8 mouse cellular contexts compared by ENCODE assay signal in the genomic region with DNA sequence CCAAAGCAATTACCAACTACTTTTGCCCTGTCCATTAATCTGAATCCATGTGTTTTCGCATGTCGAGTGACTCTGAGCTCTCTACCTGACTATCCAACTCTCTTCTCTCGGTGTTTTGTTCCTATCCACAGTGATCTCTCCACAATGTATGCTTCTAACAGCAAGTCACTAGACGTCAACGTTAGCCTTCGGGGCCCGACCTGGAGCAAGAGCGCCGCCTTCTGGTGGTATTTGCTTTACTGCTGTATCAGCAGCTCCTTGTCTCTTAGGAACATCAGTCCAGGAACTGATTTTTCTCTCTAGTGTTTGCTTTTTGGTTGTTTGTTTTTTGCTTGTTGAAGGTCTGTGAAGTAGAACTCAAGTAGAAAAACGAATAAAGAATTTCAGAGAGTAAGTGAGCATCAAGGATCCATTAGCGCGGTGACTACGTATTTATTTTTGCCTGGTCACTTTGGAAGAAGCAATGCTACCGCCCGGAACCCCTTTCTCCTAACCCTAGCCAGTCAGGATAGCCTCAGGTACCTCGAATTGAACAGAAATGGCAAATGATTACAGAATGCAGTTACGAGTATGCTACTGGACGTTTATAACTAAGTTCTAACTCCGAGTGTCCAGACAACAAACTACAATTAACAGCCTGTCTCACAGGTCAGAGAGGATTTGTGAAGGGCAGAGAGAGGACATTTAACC. TPM values are rescaled to one million over a fixed set of nuclear protein-coding genes. Genes with fewer than 3 reads are reported as not detected.
DNase-seq lines count a peak whose midpoint lies in the region; ATAC-seq and TF ChIP-seq lines count a peak whose summit lies in the region.

No protein-coding gene starts in this region.

- peak overlapping the region; percentile 48 for H3K4me3 ChIP-seq in C2C12 (ENCODE audit: insufficient read depth, poor library complexity, severe bottlenecking)
- peak overlapping the region; percentile 66 for H3K4me3 ChIP-seq in embryonic facial prominence, embryonic 13.5 days
- peak overlapping the region; percentile 72 for H3K4me3 ChIP-seq in heart, embryonic 10.5 days
- H3K4me3 ChIP-seq in kidney, embryonic 15.5 days (replicated peaks), result peak overlapping the region; percentile 79
- H3K4me3 ChIP-seq in liver, embryonic 14.5 days (ENCODE audit: insufficient read depth in 1 of 2, low read depth in 2 of 2, low read length in 2 of 2), result peak overlapping the region; percentile 74 to 78
- peak overlapping the region; percentile 83 for H3K4me3 ChIP-seq in stomach, embryonic 16.5 days (replicated peaks; ENCODE audit: low read length)

- H3K79me2 ChIP-seq in C2C12 (ENCODE audit: control insufficient read depth, insufficient read depth), result no peaks in the 10 kb centered on the region

- H3K4me2 ChIP-seq in embryonic facial prominence, embryonic 13.5 days, result peak overlapping the region; percentile 96
- H3K4me2 ChIP-seq in kidney, embryonic 15.5 days, result peak overlapping the region; percentile 82
- peak overlapping the region; percentile 94 for H3K4me2 ChIP-seq in liver, embryonic 14.5 days (ENCODE audit: low read depth)
- peak overlapping the region; percentile 98 for H3K4me2 ChIP-seq in stomach, embryonic 16.5 days (ENCODE audit: low read depth, low read length)

- no peak for TF ChIP-seq EP300 in liver, embryonic 14.5 days (IDR thresholded peaks at IDR 0.05; ENCODE audit: low read depth)

- peak overlapping the region; percentile 72 for H3K9ac ChIP-seq in embryonic facial prominence, embryonic 13.5 days
- peak overlapping the region; percentile 39 for H3K9ac ChIP-seq in kidney, embryonic 15.5 days
- H3K9ac ChIP-seq in liver, embryonic 14.5 days (replicated peaks), result no peak overlapping the region
- peak overlapping the region; percentile 70 for H3K9ac ChIP-seq in stomach, embryonic 16.5 days (ENCODE audit: low read length)

- peaks cover 3% of the 10 kb centered on the region; the same call in 1 of the 2 replicates for H3K4me1 ChIP-seq in embryonic facial prominence, embryonic 13.5 days
- H3K4me1 ChIP-seq in heart, embryonic 10.5 days, result no peaks in the 10 kb centered on the region
- peaks cover 10% of the 10 kb centered on the region; the same call in 1 of the 2 replicates for H3K4me1 ChIP-seq in kidney, embryonic 15.5 days
- H3K4me1 ChIP-seq in liver, embryonic 14.5 days (replicated peaks; ENCODE audit: control insufficient read depth in 2 of 2, insufficient read depth in 2 of 2, low read length in 1 of 2), result peaks cover 5 to 14% of the 10 kb centered on the region in 2 experiments
- peaks cover 8% of the 10 kb centered on the region; the same call in 1 of the 2 replicates for H3K4me1 ChIP-seq in stomach, embryonic 16.5 days (ENCODE audit: control insufficient read depth, insufficient read depth, low read length)

- H3K79me3 ChIP-seq in C2C12 (ENCODE audit: low read depth), result no peaks in the 10 kb centered on the region

- no peaks in the 10 kb centered on the region for H3K36me3 ChIP-seq in C2C12 (ENCODE audit: control insufficient read depth, insufficient read depth)
- H3K36me3 ChIP-seq in embryonic facial prominence, embryonic 13.5 days, result no peaks in the 10 kb centered on the region
- H3K36me3 ChIP-seq in heart, embryonic 10.5 days, result no peaks in the 10 kb centered on the region
- H3K36me3 ChIP-seq in kidney, embryonic 15.5 days, result no peaks in the 10 kb centered on the region
- H3K36me3 ChIP-seq in liver, embryonic 14.5 days (replicated peaks; ENCODE audit: control insufficient read depth, insufficient read depth, low read depth), result no peaks in the 10 kb centered on the region
- H3K36me3 ChIP-seq in stomach, embryonic 16.5 days (ENCODE audit: control insufficient read depth, insufficient read depth, low read length), result no peaks in the 10 kb centered on the region

- peak overlapping the region; percentile 69 for H3ac ChIP-seq in C2C12 (ENCODE audit: control insufficient read depth, insufficient read length, low read depth)

- WGBS in embryonic facial prominence, embryonic 13.5 days, result under 1% methylated on average over 19 of the region's 19 CpGs
- WGBS in heart, embryonic 10.5 days, result under 1% methylated on average over 19 of the region's 19 CpGs
- under 1% methylated on average over 19 of the region's 19 CpGs for WGBS in kidney, embryonic 15.5 days
- 1% methylated on average over 19 of the region's 19 CpGs for WGBS in liver, embryonic 14.5 days (ENCODE audit: insufficient replicate concordance)
- WGBS in stomach, embryonic 16.5 days, result under 1% methylated on average over 19 of the region's 19 CpGs

- no peaks in the 10 kb centered on the region for H3K27me3 ChIP-seq in C2C12 (ENCODE audit: control insufficient read depth, insufficient read depth, insufficient read length)
- H3K27me3 ChIP-seq in embryonic facial prominence, embryonic 13.5 days, result no peaks in the 10 kb centered on the region; the same call in 1 of the 2 replicates
- no peaks in the 10 kb centered on the region for H3K27me3 ChIP-seq in heart, embryonic 10.5 days (ENCODE audit: insufficient read depth, poor library complexity, severe bottlenecking)
- 0 out of 2 replicates have a peak, but pooled peaks cover 2% of the 10 kb centered on the region for H3K27me3 ChIP-seq in kidney, embryonic 15.5 days
- H3K27me3 ChIP-seq in liver, embryonic 14.5 days (ENCODE audit: control insufficient read depth, insufficient read depth, low read length), result peaks cover 17% of the 10 kb centered on the region
- H3K27me3 ChIP-seq in stomach, embryonic 16.5 days (ENCODE audit: control insufficient read depth, insufficient read depth, low read length), result no peaks in the 10 kb centered on the region

- no peaks in the 10 kb centered on the region for H3K9me3 ChIP-seq in embryonic facial prominence, embryonic 13.5 days
- no peaks in the 10 kb centered on the region for H3K9me3 ChIP-seq in heart, embryonic 10.5 days
- no peaks in the 10 kb centered on the region for H3K9me3 ChIP-seq in kidney, embryonic 15.5 days (replicated peaks)
- H3K9me3 ChIP-seq in liver, embryonic 14.5 days (ENCODE audit: control insufficient read depth, low read length), result no peaks in the 10 kb centered on the region
- H3K9me3 ChIP-seq in stomach, embryonic 16.5 days (replicated peaks; ENCODE audit: control insufficient read depth, low read length), result no peaks in the 10 kb centered on the region

- TF ChIP-seq CTCF in C2C12 (IDR thresholded peaks at IDR 0.05; ENCODE audit: control insufficient read depth, insufficient read depth, insufficient read length), result peak; percentile 80
- peak; percentile 88 for TF ChIP-seq CTCF in liver, embryonic 14.5 days (IDR thresholded peaks at IDR 0.05; ENCODE audit: low read depth)

- peak; percentile 92 for DNase-seq in adrenal gland, postnatal 36 days
- DNase-seq in heart, embryonic 10.5 days (ENCODE audit: low spot score), result peak; percentile 93
- peak in 1 of 3 experiments; percentile 66 for DNase-seq in liver, embryonic 14.5 days (ENCODE audit: low read depth in 3 of 3, low spot score in 3 of 3)
- peak; percentile 88 for DNase-seq in neural tube, embryonic 10.5 days (ENCODE audit: extremely low spot score, low spot score)

- no peak overlapping the region for H3K27ac ChIP-seq in embryonic facial prominence, embryonic 13.5 days
- peak overlapping the region; percentile 57; the same call in 1 of the 2 replicates for H3K27ac ChIP-seq in heart, embryonic 10.5 days
- no peak overlapping the region for H3K27ac ChIP-seq in kidney, embryonic 15.5 days
- no peak overlapping the region for H3K27ac ChIP-seq in liver, embryonic 14.5 days
- H3K27ac ChIP-seq in stomach, embryonic 16.5 days (ENCODE audit: low read length), result no peak overlapping the region

- ATAC-seq in embryonic facial prominence, embryonic 13.5 days (ENCODE audit: insufficient number of reproducible peaks, insufficient read depth, low FRiP score, low TSS enrichment, low read depth), result no peak; the same call in 1 of the 2 replicates
- ATAC-seq in kidney, embryonic 15.5 days (replicated peaks; ENCODE audit: low FRiP score), result peak; percentile 50; the same call in 1 of the 2 replicates
- no peak for ATAC-seq in liver, embryonic 14.5 days (ENCODE audit: insufficient read depth)
- ATAC-seq in stomach, embryonic 16.5 days (ENCODE audit: insufficient read depth, low FRiP score), result no peak

RNA-seq across cellular contexts. Expression of gene Olfr1368, which starts 13.3 kb away (rescaled TPM):
- not detected for polyA plus RNA-seq in C2C12 (2012; fragmentation: generic; extraction: Trizol)
- not detected for total RNA-seq in adrenal gland, postnatal 36 days (2021)
- polyA plus RNA-seq in embryonic facial prominence, embryonic 13.5 days (2015; fragmentation: Nextera tagmentation; extraction: Ambion mirVana), result not detected in 2 replicates
- not detected in 2 replicates for polyA plus RNA-seq in heart, embryonic 10.5 days (2016; fragmentation: Nextera tagmentation; extraction: Ambion mirVana)
- polyA plus RNA-seq in kidney, embryonic 15.5 days (2015; fragmentation: Nextera tagmentation; extraction: Ambion mirVana), result not detected in 2 replicates
- not detected in 2 replicates for polyA plus RNA-seq in liver, embryonic 14.5 days (2012; rRNA removed)
- not detected in 2 replicates for polyA plus RNA-seq in liver, embryonic 14.5 days (2014; fragmentation: Nextera tagmentation; extraction: Ambion mirVana)
- not detected in 2 replicates for polyA plus RNA-seq in stomach, embryonic 16.5 days (2015; fragmentation: Nextera tagmentation; extraction: Ambion mirVana)

RNA-seq across cellular contexts. Expression of gene Trim27, which starts 20.3 kb away (rescaled TPM):
- 105 TPM for polyA plus RNA-seq in C2C12 (2012; fragmentation: generic; extraction: Trizol)
- 10 to 100 TPM; 53.3 to 58.8 TPM for total RNA-seq in adrenal gland, postnatal 36 days (2021)
- 129 and 143 TPM in 2 replicates for polyA plus RNA-seq in embryonic facial prominence, embryonic 13.5 days (2015; fragmentation: Nextera tagmentation; extraction: Ambion mirVana)
- polyA plus RNA-seq in heart, embryonic 10.5 days (2016; fragmentation: Nextera tagmentation; extraction: Ambion mirVana), result 108 and 152 TPM in 2 replicates
- polyA plus RNA-seq in kidney, embryonic 15.5 days (2015; fragmentation: Nextera tagmentation; extraction: Ambion mirVana), result 136 and 139 TPM in 2 replicates
- polyA plus RNA-seq in liver, embryonic 14.5 days (2012; rRNA removed), result 28.0 and 36.9 TPM in 2 replicates
- polyA plus RNA-seq in liver, embryonic 14.5 days (2014; fragmentation: Nextera tagmentation; extraction: Ambion mirVana), result 50.9 and 56.1 TPM in 2 replicates
- polyA plus RNA-seq in stomach, embryonic 16.5 days (2015; fragmentation: Nextera tagmentation; extraction: Ambion mirVana), result 84.2 and 84.3 TPM in 2 replicates

RNA-seq across cellular contexts. Expression of gene Olfr263, which starts 29.5 kb away (rescaled TPM):
- polyA plus RNA-seq in C2C12 (2012; fragmentation: generic; extraction: Trizol), result not detected
- total RNA-seq in adrenal gland, postnatal 36 days (2021), result not detected
- polyA plus RNA-seq in embryonic facial prominence, embryonic 13.5 days (2015; fragmentation: Nextera tagmentation; extraction: Ambion mirVana), result not detected in 2 replicates
- polyA plus RNA-seq in heart, embryonic 10.5 days (2016; fragmentation: Nextera tagmentation; extraction: Ambion mirVana), result not detected in 2 replicates
- not detected in 2 replicates for polyA plus RNA-seq in kidney, embryonic 15.5 days (2015; fragmentation: Nextera tagmentation; extraction: Ambion mirVana)
- polyA plus RNA-seq in liver, embryonic 14.5 days (2012; rRNA removed), result not detected in 2 replicates
- not detected in 2 replicates for polyA plus RNA-seq in liver, embryonic 14.5 days (2014; fragmentation: Nextera tagmentation; extraction: Ambion mirVana)
- polyA plus RNA-seq in stomach, embryonic 16.5 days (2015; fragmentation: Nextera tagmentation; extraction: Ambion mirVana), result not detected in 2 replicates

RNA-seq across cellular contexts. Expression of gene Olfr1369-ps1, which starts 47.6 kb away (rescaled TPM):
- not detected for polyA plus RNA-seq in C2C12 (2012; fragmentation: generic; extraction: Trizol)
- not detected for total RNA-seq in adrenal gland, postnatal 36 days (2021)
- 0.06 TPM in 1 of 2 replicates, not detected in the other for polyA plus RNA-seq in embryonic facial prominence, embryonic 13.5 days (2015; fragmentation: Nextera tagmentation; extraction: Ambion mirVana)
- polyA plus RNA-seq in heart, embryonic 10.5 days (2016; fragmentation: Nextera tagmentation; extraction: Ambion mirVana), result 0.07 and 0.10 TPM in 2 replicates
- polyA plus RNA-seq in kidney, embryonic 15.5 days (2015; fragmentation: Nextera tagmentation; extraction: Ambion mirVana), result 0.05 TPM in 1 of 2 replicates, not detected in the other
- not detected in 2 replicates for polyA plus RNA-seq in liver, embryonic 14.5 days (2012; rRNA removed)
- polyA plus RNA-seq in liver, embryonic 14.5 days (2014; fragmentation: Nextera tagmentation; extraction: Ambion mirVana), result 0.03 TPM in 1 of 2 replicates, not detected in the other
- not detected in 2 replicates for polyA plus RNA-seq in stomach, embryonic 16.5 days (2015; fragmentation: Nextera tagmentation; extraction: Ambion mirVana)
